Mouse (Mus musculus): Measurements from ENCODE around the gene Fam174b. TPM values are rescaled to one million over a fixed set of nuclear protein-coding genes. Genes with fewer than 3 reads are reported as not detected.

Fam174b gene
- polyA plus RNA-seq, 2 experiments = 20.8 to 31.3 TPM

DNA sequence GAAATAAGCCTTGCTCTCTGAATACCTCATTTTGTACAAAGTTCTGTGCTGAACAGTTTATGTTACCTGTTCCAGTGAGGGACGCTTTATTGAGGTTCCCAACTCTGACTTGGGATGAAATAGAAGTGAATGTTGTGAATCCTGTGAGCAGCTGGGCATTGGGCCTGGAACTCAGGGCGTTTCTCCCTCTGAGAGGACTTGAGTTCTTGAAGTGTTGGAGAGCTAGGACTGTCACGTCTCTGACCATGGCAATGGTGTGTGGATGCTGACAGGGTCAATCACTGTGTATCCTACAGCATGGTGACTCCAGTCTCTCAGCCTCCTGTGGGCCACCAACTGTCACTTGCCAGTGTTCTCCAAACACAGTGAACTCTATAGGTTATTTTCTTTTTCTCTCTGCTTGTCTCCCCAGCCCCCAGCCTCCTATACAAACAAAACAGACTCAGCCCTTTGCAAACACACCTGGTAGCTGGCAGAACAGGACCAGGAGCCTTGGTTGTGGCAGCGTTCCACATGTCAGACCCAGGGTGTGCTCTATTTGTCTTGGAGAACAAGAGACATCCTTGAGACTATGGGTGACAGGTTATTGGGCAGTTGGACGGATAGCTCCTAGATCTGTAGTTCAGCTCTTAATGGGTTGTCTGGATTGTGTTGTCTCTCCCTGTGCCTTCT is 8.5 kb downstream of the Fam174b start:
- Histone ChIP-seq H3K4me3 (replicated peaks; ENCODE audit: low read length) (no peak overlapping the region), H3K27ac (replicated peaks; ENCODE audit: low read depth, low read length) (no peak overlapping the region), H3K36me3 (ENCODE audit: control insufficient read depth, insufficient read depth, low read length) (no peaks in the 10 kb centered on the region), H3K27me3 (ENCODE audit: control insufficient read depth, insufficient read depth, low read length) (no peaks in the 10 kb centered on the region), H3K4me1 (ENCODE audit: control insufficient read depth, insufficient read depth, low read length) (peaks cover 13% of the 10 kb centered on the region), H3K9me3 (ENCODE audit: control insufficient read depth, low read length) (no peaks in the 10 kb centered on the region), H3K4me2 (replicated peaks; ENCODE audit: low read depth, low read length, severe bottlenecking) (no peak overlapping the region), H3K9ac (ENCODE audit: low read depth, low read length, severe bottlenecking) (no peak overlapping the region)
- 88% methylated on average over 5 of the region's 5 CpGs for WGBS
- DNase-seq (ENCODE audit: low spot score) (no peak), ATAC-seq (ENCODE audit: low FRiP score, low read depth) (no peak)
- no peak for TF ChIP-seq POLR2A (IDR thresholded peaks at IDR 0.05; ENCODE audit: borderline replicate concordance, extremely low read depth, insufficient read depth, insufficient read length)

DNA sequence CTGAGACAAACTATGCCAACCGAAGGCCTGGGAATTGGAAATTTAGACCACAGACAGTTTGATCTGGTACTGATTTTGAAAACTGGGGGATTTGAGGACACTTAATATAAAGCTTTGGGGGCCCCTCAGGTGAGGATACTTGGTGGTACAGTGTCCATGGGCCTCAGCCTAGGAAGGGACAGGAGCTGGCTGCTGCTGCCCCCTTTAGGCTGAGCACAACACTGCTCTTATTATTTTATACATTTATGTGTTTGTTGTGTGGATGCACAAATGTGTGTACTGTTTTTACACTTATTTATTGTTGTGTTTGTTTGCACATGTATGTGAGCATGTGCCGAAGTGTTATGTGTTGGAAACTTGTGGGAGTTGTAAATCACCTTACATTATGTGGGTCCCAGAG is 9.2 kb downstream of the Fam174b start:
- DNase-seq (ENCODE audit: low spot score) (no peak), ATAC-seq (ENCODE audit: low FRiP score, low read depth) (no peak)
- Histone ChIP-seq H3K36me3 (ENCODE audit: control insufficient read depth, insufficient read depth, low read length) (no peaks in the 10 kb centered on the region), H3K27me3 (ENCODE audit: control insufficient read depth, insufficient read depth, low read length) (no peaks in the 10 kb centered on the region), H3K4me3 (replicated peaks; ENCODE audit: low read length) (no peak overlapping the region), H3K4me2 (replicated peaks; ENCODE audit: low read depth, low read length, severe bottlenecking) (no peak overlapping the region), H3K4me1 (ENCODE audit: control insufficient read depth, insufficient read depth, low read length) (peaks cover 13% of the 10 kb centered on the region), H3K9me3 (ENCODE audit: control insufficient read depth, low read length) (no peaks in the 10 kb centered on the region), H3K9ac (ENCODE audit: low read depth, low read length, severe bottlenecking) (no peak overlapping the region), H3K27ac (replicated peaks; ENCODE audit: low read depth, low read length) (no peak overlapping the region)
- no peak for TF ChIP-seq POLR2A (IDR thresholded peaks at IDR 0.05; ENCODE audit: borderline replicate concordance, extremely low read depth, insufficient read depth, insufficient read length)
- WGBS = 91% methylated on average over 2 of the region's 2 CpGs

DNA sequence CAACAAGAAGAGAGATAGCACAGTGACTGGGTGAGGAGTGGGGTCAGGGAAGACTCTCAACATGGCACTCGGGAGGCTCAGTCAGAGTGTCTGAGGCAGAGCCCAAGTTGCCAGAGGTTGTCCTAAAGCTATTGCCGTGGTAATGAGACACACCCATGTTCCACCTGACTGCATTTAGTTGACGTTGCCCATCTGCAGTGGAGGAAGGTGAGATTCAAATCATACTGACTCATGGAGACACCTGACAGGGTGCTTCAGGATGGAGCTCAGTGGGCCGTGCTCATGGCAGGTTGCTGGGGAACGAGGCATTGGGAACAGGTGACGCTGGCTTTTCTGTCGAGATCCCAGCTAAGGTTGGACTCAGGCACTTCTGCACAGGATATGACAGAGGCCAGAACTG is 9.9 kb downstream of the Fam174b start:
- TF ChIP-seq POLR2A (IDR thresholded peaks at IDR 0.05; ENCODE audit: borderline replicate concordance, extremely low read depth, insufficient read depth, insufficient read length) = no peak
- WGBS = 81% methylated on average over 7 of the region's 7 CpGs
- no peaks in the 10 kb centered on the region for H3K27me3 ChIP-seq (ENCODE audit: control insufficient read depth, insufficient read depth, low read length)
- H3K9me3 ChIP-seq (ENCODE audit: control insufficient read depth, low read length) = no peaks in the 10 kb centered on the region
- H3K36me3 ChIP-seq (ENCODE audit: control insufficient read depth, insufficient read depth, low read length) = no peaks in the 10 kb centered on the region
- no peak overlapping the region for H3K9ac ChIP-seq (ENCODE audit: low read depth, low read length, severe bottlenecking)
- H3K27ac ChIP-seq (replicated peaks; ENCODE audit: low read depth, low read length) = no peak overlapping the region
- H3K4me1 ChIP-seq (ENCODE audit: control insufficient read depth, insufficient read depth, low read length) = peaks cover 19% of the 10 kb centered on the region
- H3K4me3 ChIP-seq (replicated peaks; ENCODE audit: low read length) = no peak overlapping the region
- DNase-seq (ENCODE audit: low spot score) (no peak), ATAC-seq (ENCODE audit: low FRiP score, low read depth) (no peak)
- no peak overlapping the region for H3K4me2 ChIP-seq (replicated peaks; ENCODE audit: low read depth, low read length, severe bottlenecking)

DNA sequence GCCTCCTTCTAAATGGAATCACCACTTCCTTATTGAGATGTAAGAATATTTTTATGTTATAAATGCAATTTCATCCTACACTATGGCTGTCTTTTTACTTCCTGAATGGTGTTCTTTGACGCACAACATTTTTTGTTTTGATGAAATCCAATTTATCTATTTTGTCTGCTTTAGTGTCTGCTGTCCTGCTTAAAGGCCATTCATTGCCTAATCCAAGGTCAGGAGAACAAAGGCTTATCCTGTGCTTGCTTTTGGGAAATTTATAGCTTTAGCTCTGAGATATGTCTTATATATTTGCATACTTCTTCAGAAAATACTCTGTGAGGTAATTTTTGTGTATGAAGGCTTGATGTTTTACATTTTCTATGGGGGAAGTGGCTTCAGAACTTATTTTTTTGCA is 13.5 kb downstream of the Fam174b start:
- no peaks in the 10 kb centered on the region for H3K27me3 ChIP-seq (ENCODE audit: control insufficient read depth, insufficient read depth, low read length)
- ATAC-seq (ENCODE audit: low FRiP score, low read depth) (no peak), DNase-seq (ENCODE audit: low spot score) (no peak)
- H3K4me2 ChIP-seq (replicated peaks; ENCODE audit: low read depth, low read length, severe bottlenecking) = no peak overlapping the region
- H3K9ac ChIP-seq (ENCODE audit: low read depth, low read length, severe bottlenecking) = no peak overlapping the region
- no peak for TF ChIP-seq POLR2A (IDR thresholded peaks at IDR 0.05; ENCODE audit: borderline replicate concordance, extremely low read depth, insufficient read depth, insufficient read length)
- H3K4me3 ChIP-seq (replicated peaks; ENCODE audit: low read length) = no peak overlapping the region
- WGBS = 91% methylated on average over 1 of the region's 1 CpGs
- no peaks in the 10 kb centered on the region for H3K36me3 ChIP-seq (ENCODE audit: control insufficient read depth, insufficient read depth, low read length)
- H3K4me1 ChIP-seq (ENCODE audit: control insufficient read depth, insufficient read depth, low read length) = peaks cover 10% of the 10 kb centered on the region; the same call in 1 of the 2 replicates
- H3K9me3 ChIP-seq (ENCODE audit: control insufficient read depth, low read length) = 0 out of 2 replicates have a peak, but pooled peaks cover 5% of the 10 kb centered on the region
- H3K27ac ChIP-seq (replicated peaks; ENCODE audit: low read depth, low read length) = no peak overlapping the region

DNA sequence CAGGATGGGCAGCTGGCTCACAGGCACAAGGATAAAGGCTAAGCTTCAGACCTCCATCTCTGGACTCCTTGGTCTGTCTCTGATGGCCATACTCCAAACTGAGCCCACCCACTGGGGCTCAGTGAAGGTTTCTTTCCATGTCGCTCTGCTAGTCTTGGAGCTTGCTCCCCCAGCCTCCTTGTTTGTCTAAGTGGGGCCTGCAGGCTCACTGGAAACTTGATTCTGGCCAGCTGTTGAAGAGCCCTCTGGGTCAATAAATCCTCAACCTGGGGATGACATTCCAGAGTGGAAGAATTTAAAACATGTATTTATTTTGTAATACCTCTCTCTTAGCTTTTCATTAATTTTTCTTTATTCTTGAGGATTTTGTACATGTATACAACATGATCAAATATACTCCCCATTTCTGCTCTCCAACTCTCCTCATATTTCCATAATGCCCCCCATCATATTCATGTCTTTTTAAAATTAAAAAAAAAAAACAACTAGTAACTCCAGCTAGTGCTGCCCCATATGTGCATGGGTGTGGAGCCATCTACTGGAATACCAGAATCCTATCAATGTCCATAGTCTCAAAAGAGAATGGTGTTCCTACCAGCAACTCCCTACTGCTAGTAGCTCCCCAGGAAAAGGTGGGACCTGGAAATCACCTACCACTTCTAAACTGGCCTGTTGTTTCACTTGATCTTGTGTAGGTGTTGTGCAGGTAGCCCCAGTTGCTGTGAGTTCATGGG is 15.4 kb downstream of the Fam174b start:
- Histone ChIP-seq H3K27ac (replicated peaks; ENCODE audit: low read depth, low read length) (peak overlapping the region; percentile 9; the same call in 1 of the 2 replicates), H3K4me1 (ENCODE audit: control insufficient read depth, insufficient read depth, low read length) (peaks cover 10% of the 10 kb centered on the region; the same call in 1 of the 2 replicates), H3K27me3 (ENCODE audit: control insufficient read depth, insufficient read depth, low read length) (no peaks in the 10 kb centered on the region), H3K36me3 (ENCODE audit: control insufficient read depth, insufficient read depth, low read length) (no peaks in the 10 kb centered on the region), H3K4me3 (replicated peaks; ENCODE audit: low read length) (no peak overlapping the region), H3K9ac (ENCODE audit: low read depth, low read length, severe bottlenecking) (no peak overlapping the region), H3K9me3 (ENCODE audit: control insufficient read depth, low read length) (0 out of 2 replicates have a peak, but pooled peaks cover 5% of the 10 kb centered on the region), H3K4me2 (replicated peaks; ENCODE audit: low read depth, low read length, severe bottlenecking) (no peak overlapping the region)
- 17% methylated on average over 1 of the region's 1 CpGs for WGBS
- no peak for TF ChIP-seq POLR2A (IDR thresholded peaks at IDR 0.05; ENCODE audit: borderline replicate concordance, extremely low read depth, insufficient read depth, insufficient read length)
- ATAC-seq (ENCODE audit: low FRiP score, low read depth) (peak; percentile 69), DNase-seq (ENCODE audit: low spot score) (peak; percentile 42)

All from limb, embryonic 14.5 days (tissue).